Mouse (Mus musculus) intestine, embryonic 16.5 days (tissue): Measurements from ENCODE around the gene Gstp3. TPM values are rescaled to one million over a fixed set of nuclear protein-coding genes. Genes with fewer than 3 reads are reported as not detected.

Experiments
- ATAC-seq: fragments of 200-750 bp; cut with Nextera tagmentation; 2 replicates; pipeline ENCODE4 v1.8.0; 2017; ENCODE audit warnings: moderate TSS enrichment, moderate library complexity
- H3K27ac ChIP-seq: fragments of 300-500 bp; sonication (generic); 2 replicates; pipeline ENCODE4 v1.5.1; 2014; ENCODE audit warnings: mild to moderate bottlenecking, low read length
- H3K27me3 ChIP-seq: fragments of 300-500 bp; sonication (generic); replicated peaks from 2 replicates; pipeline ENCODE4 v1.6.1; 2014; ENCODE audit warnings: low read length, control low read depth, mixed read lengths; ENCODE audit not compliant: control insufficient read depth, insufficient read depth
- H3K36me3 ChIP-seq: fragments of 300-500 bp; sonication (generic); 2 replicates; pipeline ENCODE4 v1.6.1; 2014; ENCODE audit warnings: low read length, control low read depth; ENCODE audit not compliant: control insufficient read depth, insufficient read depth
- H3K4me1 ChIP-seq: fragments of 300-500 bp; sonication (generic); 2 replicates; pipeline ENCODE4 v1.6.1; 2014; ENCODE audit warnings: low read length, control low read depth, mixed read lengths; ENCODE audit not compliant: control insufficient read depth, insufficient read depth
- H3K4me2 ChIP-seq: fragments of 300-500 bp; sonication (generic); 2 replicates; pipeline ENCODE4 v1.6.1; 2014; ENCODE audit warnings: low read depth, low read length, control low read depth
- H3K4me3 ChIP-seq: fragments of 300-500 bp; sonication (generic); 2 replicates; pipeline ENCODE4 v1.5.1; 2014; ENCODE audit warnings: mild to moderate bottlenecking, low read length
- H3K9ac ChIP-seq: fragments of 300-500 bp; sonication (generic); 2 replicates; pipeline ENCODE4 v1.6.1; 2014; ENCODE audit warnings: low read depth, low read length
- H3K9me3 ChIP-seq: fragments of 300-500 bp; sonication (generic); 2 replicates; pipeline ENCODE4 v1.6.1; 2016; ENCODE audit warnings: low read length, control low read depth; ENCODE audit not compliant: control insufficient read depth
- WGBS: fragments of 180-500 bp; shearing (Covaris S2); extraction: QIAGEN DNeasy Blood & Tissue Kit; methylation state at CpG from one replicate; pipeline ENCODE4 v1.1.7; 2014; 5-methylcytosine and 5-hydroxymethylcytosine counted together
- polyA plus RNA-seq: library from polyadenylated mRNA; unstranded; fragments of >200 nt; fragmentation: Nextera tagmentation; extraction: Ambion mirVana; gene quantifications from 2 replicates; pipeline ENCODE4 v1.2.1, GENCODE M21; 2015

Gstp3 gene
- polyA plus RNA-seq, result 15.1 and 18.1 TPM in 2 replicates

GRCm38 (mm10) chr19:4059069-4059740 is at the start of gene Gstp3:
Gene Gstp3, minus strand, starts transcription at chr19:4059569.
- peak within 1 kb of the TSS; percentile 21 for H3K4me3 ChIP-seq
- H3K4me1 ChIP-seq, result peaks cover 15% of the 10 kb centered on the region
- H3K36me3 ChIP-seq, result no peaks in the 10 kb centered on the region
- no peaks in the 10 kb centered on the region for H3K27me3 ChIP-seq
- WGBS, result 57% methylated on average over 15 of the region's 15 CpGs
- H3K4me2 ChIP-seq, result peak within 1 kb of the TSS; percentile 27; the same call in 1 of the 2 replicates
- peak; percentile 90 for ATAC-seq
- peak within 1 kb of the TSS; percentile 92 for H3K27ac ChIP-seq
- H3K9ac ChIP-seq, result peak within 1 kb of the TSS; percentile 48
- no peaks in the 10 kb centered on the region for H3K9me3 ChIP-seq

- Histone ChIP-seq H3K27me3 (no peaks in the 10 kb centered on the region), H3K9me3 (no peaks in the 10 kb centered on the region), H3K4me3 (no peak overlapping the region), H3K4me2 (no peak overlapping the region), H3K36me3 (no peaks in the 10 kb centered on the region), H3K27ac (no peak overlapping the region), H3K4me1 (peaks cover 10% of the 10 kb centered on the region), H3K9ac (no peak overlapping the region)
- WGBS, result 85% methylated on average over 9 of the region's 9 CpGs
- no peak for ATAC-seq
Observed at GRCm38 (mm10) chr19:4108535-4108934, 49.2 kb upstream of the Gstp3 start.

- Histone ChIP-seq H3K4me2 (no peak overlapping the region), H3K27ac (no peak overlapping the region), H3K27me3 (no peaks in the 10 kb centered on the region), H3K4me1 (no peaks in the 10 kb centered on the region), H3K9ac (no peak overlapping the region), H3K4me3 (no peak overlapping the region), H3K9me3 (no peaks in the 10 kb centered on the region), H3K36me3 (no peaks in the 10 kb centered on the region)
- no peak for ATAC-seq
- WGBS, result 90% methylated on average over 14 of the region's 14 CpGs
Observed at GRCm38 (mm10) chr19:4106654-4107053, 47.3 kb upstream of the Gstp3 start.

- Histone ChIP-seq H3K9me3 (no peaks in the 10 kb centered on the region), H3K27ac (no peak overlapping the region), H3K4me3 (no peak overlapping the region), H3K36me3 (no peaks in the 10 kb centered on the region), H3K4me2 (no peak overlapping the region), H3K9ac (no peak overlapping the region), H3K27me3 (0 out of 2 replicates have a peak, but pooled peaks cover 4% of the 10 kb centered on the region), H3K4me1 (peaks cover 13% of the 10 kb centered on the region)
- 93% methylated on average over 16 of the region's 16 CpGs for WGBS
- ATAC-seq, result no peak
Observed at GRCm38 (mm10) chr19:4104675-4105194, 45.4 kb upstream of the Gstp3 start.

- no peak overlapping the region for H3K27ac ChIP-seq
- H3K9ac ChIP-seq, result no peak overlapping the region
- 73% methylated on average over 3 of the region's 3 CpGs for WGBS
- no peaks in the 10 kb centered on the region for H3K36me3 ChIP-seq
- H3K4me3 ChIP-seq, result no peak overlapping the region
- 0 out of 2 replicates have a peak, but pooled peaks cover 4% of the 10 kb centered on the region for H3K27me3 ChIP-seq
- H3K9me3 ChIP-seq, result no peaks in the 10 kb centered on the region
- H3K4me1 ChIP-seq, result peaks cover 21% of the 10 kb centered on the region
- H3K4me2 ChIP-seq, result no peak overlapping the region
- no peak for ATAC-seq
Observed at GRCm38 (mm10) chr19:4103792-4104191, 44.4 kb upstream of the Gstp3 start.

GRCm38 (mm10) chr19:4103294-4103693 is 43.9 kb upstream of the Gstp3 start:
- Histone ChIP-seq H3K4me3 (no peak overlapping the region), H3K27me3 (0 out of 2 replicates have a peak, but pooled peaks cover 4% of the 10 kb centered on the region), H3K36me3 (no peaks in the 10 kb centered on the region), H3K4me2 (no peak overlapping the region), H3K27ac (no peak overlapping the region), H3K4me1 (peaks cover 26% of the 10 kb centered on the region), H3K9ac (no peak overlapping the region), H3K9me3 (no peaks in the 10 kb centered on the region)
- ATAC-seq, result no peak
- 96% methylated on average over 18 of the region's 18 CpGs for WGBS

GRCm38 (mm10) chr19:4102626-4103025 is 43.3 kb upstream of the Gstp3 start:
- 95% methylated on average over 12 of the region's 12 CpGs for WGBS
- Histone ChIP-seq H3K27me3 (0 out of 2 replicates have a peak, but pooled peaks cover 4% of the 10 kb centered on the region), H3K9me3 (no peaks in the 10 kb centered on the region), H3K4me1 (peaks cover 31% of the 10 kb centered on the region), H3K4me2 (no peak overlapping the region), H3K36me3 (no peaks in the 10 kb centered on the region), H3K9ac (no peak overlapping the region), H3K4me3 (no peak overlapping the region), H3K27ac (no peak overlapping the region)
- no peak for ATAC-seq

- no peak overlapping the region for H3K27ac ChIP-seq
- 0 out of 2 replicates have a peak, but pooled peaks cover 4% of the 10 kb centered on the region for H3K27me3 ChIP-seq
- no peaks in the 10 kb centered on the region for H3K9me3 ChIP-seq
- H3K4me2 ChIP-seq, result no peak overlapping the region
- WGBS, result 80% methylated on average over 2 of the region's 2 CpGs
- H3K4me1 ChIP-seq, result peaks cover 32% of the 10 kb centered on the region
- H3K36me3 ChIP-seq, result no peaks in the 10 kb centered on the region
- H3K4me3 ChIP-seq, result no peak overlapping the region
- no peak for ATAC-seq
- H3K9ac ChIP-seq, result no peak overlapping the region
Observed at GRCm38 (mm10) chr19:4102049-4102448, 42.7 kb upstream of the Gstp3 start.

GRCm38 (mm10) chr19:4101466-4101865 is 42.1 kb upstream of the Gstp3 start:
- Histone ChIP-seq H3K4me1 (peaks cover 33% of the 10 kb centered on the region), H3K4me2 (no peak overlapping the region), H3K27me3 (0 out of 2 replicates have a peak, but pooled peaks cover 4% of the 10 kb centered on the region), H3K9ac (no peak overlapping the region), H3K4me3 (no peak overlapping the region), H3K27ac (no peak overlapping the region), H3K36me3 (no peaks in the 10 kb centered on the region), H3K9me3 (no peaks in the 10 kb centered on the region)
- no peak for ATAC-seq
- WGBS, result 81% methylated on average over 6 of the region's 6 CpGs
